In the genomic region with DNA sequence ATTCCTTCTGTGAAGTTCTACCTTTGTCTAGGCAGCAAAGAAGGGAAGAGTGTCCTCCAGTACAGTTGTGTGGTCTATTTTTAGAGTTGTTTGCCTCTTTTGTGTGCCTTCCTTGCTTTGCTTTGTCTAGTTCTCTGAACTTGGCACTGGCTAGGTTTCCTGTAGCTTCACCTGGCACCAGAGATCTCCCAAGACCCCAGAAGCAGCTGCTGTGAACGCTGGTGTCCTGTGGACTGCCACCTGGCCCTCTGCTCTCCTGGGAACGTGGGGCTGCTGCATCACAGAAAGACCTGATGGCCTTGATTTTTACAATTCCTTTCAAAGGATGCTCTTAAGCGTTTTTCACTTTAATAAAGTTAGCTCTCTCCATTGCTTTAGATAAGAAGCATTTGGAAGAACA, we compare ENCODE assay signal across 27 mouse cellular contexts. TPM values are rescaled to one million over a fixed set of nuclear protein-coding genes. Genes with fewer than 3 reads are reported as not detected.
DNase-seq lines count a peak whose midpoint lies in the region; ATAC-seq lines count a peak whose summit lies in the region.
"Had no signal": no experiment of that assay in that cellular context is flagged by ENCODE, and none has a peak within 500 bp of the region (broad histone marks: within the 10 kb centered on the region; RNA-seq: fewer than 3 reads in every experiment).

No protein-coding gene starts in this region.

- peak; percentile 45 for DNase-seq in embryonic facial prominence, embryonic 14.5 days (ENCODE audit: low spot score)
- DNase-seq in embryonic facial prominence, embryonic 10.5 days (ENCODE audit: low spot score), result no peak
- DNase-seq in ovary, postnatal 36 days (ENCODE audit: low spot score), result peak; percentile 15
- DNase-seq in ovary, adult 18-20 months (ENCODE audit: low spot score), result no peak
- DNase-seq in cerebellum, adult 18-20 months, result peak; percentile 30 to 35
- peak; percentile 80 to 87 for DNase-seq in cerebellum, postnatal 14 days
- DNase-seq in layer of hippocampus, postnatal 25 days (ENCODE audit: extremely low spot score in 1 of 2, low spot score in 1 of 2), result no peak
- DNase-seq: gastrocnemius, adult 2 months; heart, postnatal 10 days; kidney, adult 18-20 months; liver, postnatal 0 days; right cerebral cortex, postnatal 25 days had no signal

- H3K9me3 ChIP-seq in embryonic facial prominence, embryonic 14.5 days (ENCODE audit: control insufficient read depth, low read length), result no peaks in the 10 kb centered on the region
- H3K9me3 ChIP-seq in embryonic facial prominence, embryonic 10.5 days, result no peaks in the 10 kb centered on the region
- H3K9me3 ChIP-seq in intestine, embryonic 16.5 days (ENCODE audit: control insufficient read depth, low read length), result no peaks in the 10 kb centered on the region
- H3K9me3 ChIP-seq: embryonic facial prominence, embryonic 15.5 days; heart, embryonic 12.5 days had no signal

- no peaks in the 10 kb centered on the region for H3K4me1 ChIP-seq in embryonic facial prominence, embryonic 14.5 days (ENCODE audit: control insufficient read depth, insufficient read depth, low read length)
- H3K4me1 ChIP-seq in embryonic facial prominence, embryonic 10.5 days, result no peaks in the 10 kb centered on the region; the same call in 1 of the 2 replicates
- H3K4me1 ChIP-seq in intestine, embryonic 16.5 days (ENCODE audit: control insufficient read depth, insufficient read depth, low read length), result no peaks in the 10 kb centered on the region
- H3K4me1 ChIP-seq: embryonic facial prominence, embryonic 15.5 days; heart, embryonic 12.5 days had no signal

- 49% methylated on average over 3 of the region's 3 CpGs for WGBS in embryonic facial prominence, embryonic 14.5 days
- 69% methylated on average over 3 of the region's 3 CpGs for WGBS in embryonic facial prominence, embryonic 10.5 days
- 51% methylated on average over 3 of the region's 3 CpGs for WGBS in intestine, embryonic 16.5 days

- ATAC-seq in embryonic facial prominence, embryonic 14.5 days (ENCODE audit: low read depth), result no peak
- no peak for ATAC-seq in intestine, embryonic 16.5 days
- ATAC-seq: forebrain, embryonic 14.5 days; liver, postnatal 0 days; lung, postnatal 0 days had no signal

- no peak overlapping the region for H3K4me2 ChIP-seq in embryonic facial prominence, embryonic 14.5 days (ENCODE audit: low read depth, low read length)
- no peak overlapping the region for H3K4me2 ChIP-seq in intestine, embryonic 16.5 days (ENCODE audit: low read depth, low read length)
- H3K4me2 ChIP-seq: embryonic facial prominence, embryonic 15.5 days; heart, embryonic 12.5 days; midbrain, embryonic 11.5 days had no signal

- no peak overlapping the region for H3K27ac ChIP-seq in embryonic facial prominence, embryonic 14.5 days (replicated peaks; ENCODE audit: low read depth, low read length)
- no peak overlapping the region for H3K27ac ChIP-seq in embryonic facial prominence, embryonic 10.5 days (replicated peaks)
- no peak overlapping the region for H3K27ac ChIP-seq in intestine, embryonic 16.5 days (ENCODE audit: low read length)
- H3K27ac ChIP-seq: embryonic facial prominence, embryonic 15.5 days; gastrocnemius, adult 2 months had no signal

- H3K9ac ChIP-seq in embryonic facial prominence, embryonic 14.5 days (ENCODE audit: low read depth, low read length), result no peak overlapping the region
- no peak overlapping the region for H3K9ac ChIP-seq in intestine, embryonic 16.5 days (ENCODE audit: low read depth, low read length)
- H3K9ac ChIP-seq: embryonic facial prominence, embryonic 15.5 days; liver, postnatal 0 days had no signal

- no peak overlapping the region for H3K4me3 ChIP-seq in embryonic facial prominence, embryonic 14.5 days (ENCODE audit: low read depth, low read length)
- no peak overlapping the region for H3K4me3 ChIP-seq in embryonic facial prominence, embryonic 10.5 days
- H3K4me3 ChIP-seq in intestine, embryonic 16.5 days (ENCODE audit: low read length), result no peak overlapping the region
- H3K4me3 ChIP-seq: embryonic facial prominence, embryonic 15.5 days; gastrocnemius, adult 2 months; heart, embryonic 12.5 days had no signal

- H3K27me3 ChIP-seq in embryonic facial prominence, embryonic 14.5 days (replicated peaks; ENCODE audit: control insufficient read depth, insufficient read depth, low read length), result no peaks in the 10 kb centered on the region
- H3K27me3 ChIP-seq in embryonic facial prominence, embryonic 10.5 days (replicated peaks; ENCODE audit: low read depth, poor library complexity, severe bottlenecking), result no peaks in the 10 kb centered on the region
- H3K27me3 ChIP-seq in intestine, embryonic 16.5 days (replicated peaks; ENCODE audit: control insufficient read depth, insufficient read depth, low read length), result no peaks in the 10 kb centered on the region
- H3K27me3 ChIP-seq: embryonic facial prominence, embryonic 15.5 days; heart, embryonic 12.5 days had no signal

- H3K36me3 ChIP-seq in embryonic facial prominence, embryonic 14.5 days (ENCODE audit: control insufficient read depth, insufficient read depth, low read length), result no peaks in the 10 kb centered on the region
- H3K36me3 ChIP-seq in embryonic facial prominence, embryonic 10.5 days (replicated peaks), result no peaks in the 10 kb centered on the region
- no peaks in the 10 kb centered on the region for H3K36me3 ChIP-seq in intestine, embryonic 16.5 days (ENCODE audit: control insufficient read depth, insufficient read depth, low read length)
- H3K36me3 ChIP-seq: embryonic facial prominence, embryonic 15.5 days; heart, embryonic 12.5 days had no signal

RNA-seq across cellular contexts. Expression of gene Gm11492, which starts 23.5 kb away (rescaled TPM):
- not detected in 2 replicates for polyA plus RNA-seq in embryonic facial prominence, embryonic 14.5 days (2014; fragmentation: Nextera tagmentation; extraction: Ambion mirVana)
- polyA plus RNA-seq in embryonic facial prominence, embryonic 10.5 days (2016; fragmentation: Nextera tagmentation; extraction: Ambion mirVana), result not detected in 2 replicates
- polyA plus RNA-seq in intestine, embryonic 16.5 days (2015; fragmentation: Nextera tagmentation; extraction: Ambion mirVana), result not detected in 2 replicates
- total RNA-seq in layer of hippocampus, postnatal 25 days (2021), result not detected
- total RNA-seq: adrenal gland, postnatal 10 days; gastrocnemius, adult 2 months; heart, postnatal 10 days; liver, adult 2 months; monocyte, adult 5-6 weeks; neutrophil, adult 5-6 weeks had no signal
- polyA plus RNA-seq: embryonic facial prominence, embryonic 15.5 days; forebrain, embryonic 14.5 days; frontal cortex, adult 2 months; heart, embryonic 12.5 days; hindbrain, embryonic 11.5 days; kidney, embryonic 16.5 days; limb, embryonic 11.5 days; liver, postnatal 0 days; lung, postnatal 0 days; midbrain, embryonic 11.5 days; spleen, adult 2 months had no signal

RNA-seq across cellular contexts. Expression of gene Sept4, which starts 25.8 kb away (rescaled TPM):
- 40.1 and 42.2 TPM in 2 replicates for polyA plus RNA-seq in embryonic facial prominence, embryonic 14.5 days (2014; fragmentation: Nextera tagmentation; extraction: Ambion mirVana)
- polyA plus RNA-seq in embryonic facial prominence, embryonic 10.5 days (2016; fragmentation: Nextera tagmentation; extraction: Ambion mirVana), result 4.1 and 6.1 TPM in 2 replicates
- polyA plus RNA-seq in intestine, embryonic 16.5 days (2015; fragmentation: Nextera tagmentation; extraction: Ambion mirVana), result 30.6 and 31.4 TPM in 2 replicates
- 100 to 1,000 TPM; 165 to 186 TPM for total RNA-seq in layer of hippocampus, postnatal 25 days (2021)

RNA-seq across cellular contexts. Expression of gene Mtmr4, which starts 49.1 kb away (rescaled TPM):
- polyA plus RNA-seq in embryonic facial prominence, embryonic 14.5 days (2014; fragmentation: Nextera tagmentation; extraction: Ambion mirVana), result 33.2 and 34.3 TPM in 2 replicates
- polyA plus RNA-seq in embryonic facial prominence, embryonic 10.5 days (2016; fragmentation: Nextera tagmentation; extraction: Ambion mirVana), result 71.1 and 79.2 TPM in 2 replicates
- polyA plus RNA-seq in intestine, embryonic 16.5 days (2015; fragmentation: Nextera tagmentation; extraction: Ambion mirVana), result 26.1 and 31.3 TPM in 2 replicates
- total RNA-seq in layer of hippocampus, postnatal 25 days (2021), result 10 to 100 TPM; 72.8 to 89.7 TPM

Comparison
In these comparisons a context has a peak if more than half of its experiments do, and no peak if none do; other contexts are left out.
1. DNase-seq: peak in embryonic facial prominence, embryonic 14.5 days (single experiment), ovary, postnatal 36 days (single experiment), cerebellum, adult 18-20 months (2 of 2) and cerebellum, postnatal 14 days (2 of 2); none in embryonic facial prominence, embryonic 10.5 days (single experiment), ovary, adult 18-20 months (single experiment) and layer of hippocampus, postnatal 25 days (0 of 2).